Mouse (Mus musculus) lung, adult 2 months (tissue): ENCODE data around the gene Arhgap35.

Experiments used
- CTCF ChIP-seq: fragments of 200-500 bp; IDR thresholded peaks from 2 replicates; pipeline ENCODE4 v1.5.1; 2011; ENCODE audit warnings: mild to moderate bottlenecking, low read length, control low read depth; ENCODE audit not compliant: insufficient read depth
- POLR2A ChIP-seq: fragments of 200-500 bp; IDR thresholded peaks from 2 replicates; pipeline ENCODE4 v1.6.1; 2011; ENCODE audit warnings: low read depth, mild to moderate bottlenecking, control low read depth, low read length, borderline replicate concordance; ENCODE audit errors: extremely low read depth

- TF ChIP-seq CTCF (no peak), POLR2A (no peak)
Measured at GRCm38 (mm10) chr7:16623131-16623530, 8.3 kb upstream of the Arhgap35 start.
